Mouse (Mus musculus): Measurements from ENCODE around the gene Gm21454. TPM values are rescaled to one million over a fixed set of nuclear protein-coding genes. Genes with fewer than 3 reads are reported as not detected.
"Not testable (repeated sequence)": the region's sequence is repeated elsewhere in the genome, so short reads cannot be mapped to it uniquely, and the experiment has no call there.

Gm21454 gene
- polyA plus RNA-seq (2015; fragmentation: Nextera tagmentation; extraction: Ambion mirVana) = not detected in 2 replicates

- ATAC-seq; H3K9ac ChIP-seq; H3K36me3 ChIP-seq; H3K27ac ChIP-seq; H3K4me3 ChIP-seq (replicated peaks); H3K4me2 ChIP-seq (replicated peaks); H3K27me3 ChIP-seq (replicated peaks); H3K9me3 ChIP-seq; H3K4me1 ChIP-seq (replicated peaks): not testable (repeated sequence)
These were observed at the start of gene Gm21454, which contains the start of gene Gm21440 for GRCm38 (mm10) chrY:13252091-13252490. Gm21454 (plus strand) TSS chrY:13252442. Gm21440 (plus strand) TSS chrY:13252391.

- not testable (repeated sequence) for H3K9me3 ChIP-seq; H3K4me1 ChIP-seq (replicated peaks); ATAC-seq; H3K4me3 ChIP-seq (replicated peaks); H3K27ac ChIP-seq; H3K36me3 ChIP-seq; H3K27me3 ChIP-seq (replicated peaks); H3K4me2 ChIP-seq (replicated peaks); H3K9ac ChIP-seq
- WGBS = no CpG with 5 or more reads among the region's 3 CpGs
These were observed 28.4 kb upstream of the Gm21454 start, which contains the start of gene Gm21828 for GRCm38 (mm10) chrY:13223828-13224227. Gm21828 (minus strand) TSS chrY:13223928.

GRCm38 (mm10) chrY:13348963-13349362, 96.7 kb downstream of the Gm21454 start, which contains the start of gene Gm21725:
Gm21725 (minus strand) TSS chrY:13349063.
- not testable (repeated sequence) for H3K4me3 ChIP-seq (replicated peaks); H3K4me2 ChIP-seq (replicated peaks); H3K36me3 ChIP-seq; H3K9ac ChIP-seq; H3K9me3 ChIP-seq; H3K27ac ChIP-seq; H3K4me1 ChIP-seq (replicated peaks); H3K27me3 ChIP-seq (replicated peaks); ATAC-seq
- WGBS = no CpG with 5 or more reads among the region's 3 CpGs

Other genes with a start within 250 kb of the Gm21454 start
- not detected in 2 replicates for gene Gm20807, start 209.6 kb upstream of the Gm21454 start, polyA plus RNA-seq (2015; fragmentation: Nextera tagmentation; extraction: Ambion mirVana)
- gene Gm21891, start 119.0 kb upstream of the Gm21454 start, polyA plus RNA-seq (2015; fragmentation: Nextera tagmentation; extraction: Ambion mirVana) = not detected in 2 replicates
- not detected in 2 replicates for gene Gm21425, start 90.5 kb upstream of the Gm21454 start, polyA plus RNA-seq (2015; fragmentation: Nextera tagmentation; extraction: Ambion mirVana)
- not detected in 2 replicates for gene Gm21828, start 28.5 kb upstream of the Gm21454 start, polyA plus RNA-seq (2015; fragmentation: Nextera tagmentation; extraction: Ambion mirVana)
- not detected in 2 replicates for gene Gm21440, start 51 bp upstream of the Gm21454 start, polyA plus RNA-seq (2015; fragmentation: Nextera tagmentation; extraction: Ambion mirVana)
- not detected in 2 replicates for gene Gm21725, start 96.6 kb downstream of the Gm21454 start, polyA plus RNA-seq (2015; fragmentation: Nextera tagmentation; extraction: Ambion mirVana)
- not detected in 2 replicates for gene Gm21866, start 213.1 kb downstream of the Gm21454 start, polyA plus RNA-seq (2015; fragmentation: Nextera tagmentation; extraction: Ambion mirVana)
- not detected in 2 replicates for gene Gm20773, start 241.6 kb downstream of the Gm21454 start, polyA plus RNA-seq (2015; fragmentation: Nextera tagmentation; extraction: Ambion mirVana)